Mouse (Mus musculus): Measurements from ENCODE around the gene Hcls1.

DNA sequence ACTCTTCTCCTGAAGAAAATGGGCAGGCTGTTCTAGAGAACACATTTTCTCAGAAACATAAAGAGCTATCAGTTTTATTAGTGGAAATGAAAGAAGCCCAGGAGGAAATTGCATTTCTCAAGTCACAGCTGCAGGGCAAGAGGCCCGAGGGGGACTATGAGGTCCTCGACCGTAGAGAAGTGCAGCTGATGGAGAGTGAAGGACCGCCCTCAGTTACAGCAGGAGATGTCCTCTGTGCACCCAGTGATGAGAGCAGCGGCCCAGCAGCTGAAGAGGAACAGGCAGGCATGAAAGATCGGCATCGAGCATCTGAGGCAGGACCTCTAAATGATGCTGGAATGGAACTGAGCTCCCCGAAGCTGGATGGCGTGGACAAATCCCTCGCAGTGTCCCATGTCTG is 22.9 kb upstream of the Hcls1 start:
- TF ChIP-seq CTCF (IDR thresholded peaks at IDR 0.05; ENCODE audit: borderline replicate concordance, insufficient read depth, low read depth, low read length) (no peak), POLR2A (IDR thresholded peaks at IDR 0.05; ENCODE audit: borderline replicate concordance, insufficient read depth, low read length) (no peak)
